Mouse (Mus musculus) myocyte (in vitro differentiated cells): Measurements from ENCODE around the gene Camk2n1. TPM values are rescaled to one million over a fixed set of nuclear protein-coding genes. Genes with fewer than 3 reads are reported as not detected.

Source experiments
- H3K27me3 ChIP-seq: one replicate; pipeline ENCODE4 v1.6.1; 2011; ENCODE audit not compliant: control insufficient read depth, insufficient read depth, insufficient read length
- H3K36me3 ChIP-seq: one replicate; pipeline ENCODE4 v1.6.1; 2011; ENCODE audit not compliant: control insufficient read depth, insufficient read depth
- H3K4me2 ChIP-seq: one replicate; pipeline ENCODE4 v1.6.1; 2011; ENCODE audit warnings: low read depth, control low read depth
- H3K4me3 ChIP-seq: one replicate; pipeline ENCODE4 v1.5.1; 2011; ENCODE audit warnings: mild to moderate bottlenecking, control low read depth, moderate library complexity
- H3K79me2 ChIP-seq: one replicate; pipeline ENCODE4 v1.6.1; 2011; ENCODE audit not compliant: control insufficient read depth, insufficient read depth
- H3ac ChIP-seq: one replicate; pipeline ENCODE4 v1.6.1; 2011; ENCODE audit not compliant: control insufficient read depth, insufficient read length
- CEBPB ChIP-seq: IDR thresholded peaks from 2 replicates; pipeline ENCODE4 v1.6.1; 2011; ENCODE audit warnings: mild to moderate bottlenecking, moderate library complexity; ENCODE audit not compliant: poor library complexity, insufficient read depth, severe bottlenecking
- E2F4 ChIP-seq: IDR thresholded peaks from one replicate; pipeline ENCODE4 v1.6.1; 2011; ENCODE audit warnings: mild to moderate bottlenecking, control low read depth, moderate library complexity; ENCODE audit not compliant: insufficient read depth
- MAX ChIP-seq: IDR thresholded peaks from one replicate; pipeline ENCODE4 v1.6.1; 2011; ENCODE audit warnings: low read depth, mild to moderate bottlenecking, control low read depth
- MYOD1 ChIP-seq, 3 experiments: IDR thresholded peaks; one replicate each; pipeline ENCODE4 v1.6.1; 2011; ENCODE audit warnings: control low read depth in 2 of 3, low read depth in 2 of 3, mild to moderate bottlenecking in 2 of 3, moderate library complexity in 1 of 3; ENCODE audit not compliant: insufficient read length in 2 of 3, control insufficient read depth in 1 of 3
- MYOG ChIP-seq, 3 experiments: IDR thresholded peaks; one replicate each; pipeline ENCODE4 v1.6.1; 2011; ENCODE audit warnings: control low read depth in 2 of 3, low read depth in 2 of 3, mild to moderate bottlenecking in 2 of 3; ENCODE audit not compliant: insufficient read length in 2 of 3, control insufficient read depth in 1 of 3, insufficient read depth in 1 of 3
- POLR2A ChIP-seq: IDR thresholded peaks from one replicate; pipeline ENCODE4 v1.6.1; 2011; ENCODE audit warnings: low read depth, mild to moderate bottlenecking, control low read depth, moderate library complexity; ENCODE audit not compliant: insufficient read length
- POLR2AphosphoS2 ChIP-seq: IDR thresholded peaks from one replicate; pipeline ENCODE4 v1.6.1; 2011; ENCODE audit warnings: low read depth, control low read depth; ENCODE audit not compliant: insufficient read length
- REST ChIP-seq: IDR thresholded peaks from one replicate; pipeline ENCODE4 v1.6.1; 2011; ENCODE audit warnings: mild to moderate bottlenecking, control low read depth, moderate library complexity; ENCODE audit not compliant: insufficient read depth, insufficient read length
- SRF ChIP-seq: IDR thresholded peaks from one replicate; pipeline ENCODE4 v1.6.1; 2011; ENCODE audit warnings: low read depth; ENCODE audit not compliant: control insufficient read depth, insufficient read length
- TCF12 ChIP-seq: IDR thresholded peaks from one replicate; pipeline ENCODE4 v1.6.1; 2011; ENCODE audit warnings: mild to moderate bottlenecking, control low read depth; ENCODE audit not compliant: poor library complexity, insufficient read depth, severe bottlenecking
- TCF3 ChIP-seq: IDR thresholded peaks from one replicate; pipeline ENCODE4 v1.6.1; 2011; ENCODE audit warnings: low read depth, control low read depth; ENCODE audit not compliant: insufficient read length
- USF1 ChIP-seq: IDR thresholded peaks from one replicate; pipeline ENCODE4 v1.6.1; 2011; ENCODE audit warnings: low read depth, mild to moderate bottlenecking, control low read depth, moderate library complexity
- polyA plus RNA-seq: library from polyadenylated mRNA; unstranded; fragments of >200 nt; fragmentation: generic; extraction: Trizol; gene quantifications from one replicate; pipeline ENCODE4 v1.2.1, GENCODE M21; 2012; ENCODE audit warnings: missing spikeins

The Camk2n1 gene
- polyA plus RNA-seq, 1 experiment, result 0.48 TPM

GRCm38 (mm10) chr4:138496746-138497520, 42.8 kb downstream of the Camk2n1 start:
- TF ChIP-seq TCF3 (no peak), TCF12 (no peak), USF1 (no peak), POLR2AphosphoS2 (no peak), REST (no peak), MYOG (IDR thresholded peaks at IDR 0.05; ENCODE audit: control insufficient read depth in 1 of 3, insufficient read depth in 1 of 3, insufficient read length in 2 of 3, low read depth in 2 of 3) (no peak), E2F4 (no peak), MYOD1 (IDR thresholded peaks at IDR 0.05; ENCODE audit: control insufficient read depth in 1 of 3, insufficient read length in 2 of 3, low read depth in 2 of 3) (no peak), POLR2A (no peak), CEBPB (no peak), SRF (no peak), MAX (no peak)
- no peaks in the 10 kb centered on the region for H3K36me3 ChIP-seq
- H3K79me2 ChIP-seq, result no peaks in the 10 kb centered on the region
- H3K4me2 ChIP-seq, result no peak overlapping the region
- H3ac ChIP-seq, result no peak overlapping the region
- H3K27me3 ChIP-seq, result no peaks in the 10 kb centered on the region
- no peak overlapping the region for H3K4me3 ChIP-seq

GRCm38 (mm10) chr4:138499856-138500645, 45.9 kb downstream of the Camk2n1 start:
- H3K27me3 ChIP-seq, result peaks cover 9% of the 10 kb centered on the region
- H3K36me3 ChIP-seq, result no peaks in the 10 kb centered on the region
- no peaks in the 10 kb centered on the region for H3K79me2 ChIP-seq
- no peak overlapping the region for H3ac ChIP-seq
- H3K4me2 ChIP-seq, result no peak overlapping the region
- TF ChIP-seq MAX (no peak), POLR2AphosphoS2 (no peak), TCF12 (no peak), CEBPB (no peak), MYOD1 (IDR thresholded peaks at IDR 0.05; ENCODE audit: control insufficient read depth in 1 of 3, insufficient read length in 2 of 3, low read depth in 2 of 3) (no peak), USF1 (no peak), TCF3 (no peak), MYOG (IDR thresholded peaks at IDR 0.05; ENCODE audit: control insufficient read depth in 1 of 3, insufficient read depth in 1 of 3, insufficient read length in 2 of 3, low read depth in 2 of 3) (no peak), POLR2A (no peak), SRF (no peak), E2F4 (no peak), REST (no peak)
- H3K4me3 ChIP-seq, result no peak overlapping the region

- Histone ChIP-seq H3K4me3 (no peak overlapping the region), H3ac (no peak overlapping the region), H3K4me2 (no peak overlapping the region), H3K79me2 (no peaks in the 10 kb centered on the region), H3K27me3 (peaks cover 17% of the 10 kb centered on the region), H3K36me3 (no peaks in the 10 kb centered on the region)
- TF ChIP-seq MYOG (IDR thresholded peaks at IDR 0.05; ENCODE audit: control insufficient read depth in 1 of 3, insufficient read depth in 1 of 3, insufficient read length in 2 of 3, low read depth in 2 of 3), result no peak
- no peak for TF ChIP-seq MAX
- no peak for TF ChIP-seq POLR2AphosphoS2
- TF ChIP-seq MYOD1 (IDR thresholded peaks at IDR 0.05; ENCODE audit: control insufficient read depth in 1 of 3, insufficient read length in 2 of 3, low read depth in 2 of 3), result no peak
- TF ChIP-seq USF1, result no peak
- TF ChIP-seq CEBPB, result no peak
- no peak for TF ChIP-seq POLR2A
- TF ChIP-seq TCF3, result no peak
- no peak for TF ChIP-seq SRF
- no peak for TF ChIP-seq TCF12
- TF ChIP-seq REST, result no peak
- TF ChIP-seq E2F4, result no peak
Observed at GRCm38 (mm10) chr4:138501048-138501447, 46.9 kb downstream of the Camk2n1 start.

- Histone ChIP-seq H3K4me2 (no peak overlapping the region), H3ac (no peak overlapping the region), H3K36me3 (no peaks in the 10 kb centered on the region), H3K79me2 (no peaks in the 10 kb centered on the region), H3K27me3 (peaks cover 25% of the 10 kb centered on the region), H3K4me3 (no peak overlapping the region)
- no peak for TF ChIP-seq MAX
- no peak for TF ChIP-seq TCF12
- no peak for TF ChIP-seq USF1
- no peak for TF ChIP-seq E2F4
- TF ChIP-seq MYOD1 (IDR thresholded peaks at IDR 0.05; ENCODE audit: control insufficient read depth in 1 of 3, insufficient read length in 2 of 3, low read depth in 2 of 3), result no peak
- no peak for TF ChIP-seq REST
- no peak for TF ChIP-seq SRF
- TF ChIP-seq TCF3, result no peak
- TF ChIP-seq MYOG (IDR thresholded peaks at IDR 0.05; ENCODE audit: control insufficient read depth in 1 of 3, insufficient read depth in 1 of 3, insufficient read length in 2 of 3, low read depth in 2 of 3), result no peak
- TF ChIP-seq POLR2A, result no peak
- TF ChIP-seq POLR2AphosphoS2, result no peak
- TF ChIP-seq CEBPB, result no peak
Observed at GRCm38 (mm10) chr4:138504632-138505101, 50.6 kb downstream of the Camk2n1 start.
